Mouse (Mus musculus) layer of hippocampus, postnatal 10 days (tissue): ENCODE data around the gene Tnip2. TPM values are rescaled to one million over a fixed set of nuclear protein-coding genes. Genes with fewer than 3 reads are reported as not detected.

Experiments used
- DNase-seq, 2 experiments: peaks; one replicate each; pipeline ENCODE4 v3.0.0; 2021; ENCODE audit warnings: low spot score in 2 of 2
- total RNA-seq, 2 experiments: library from RNA; stranded (reverse); gene quantifications; 2 replicates each; pipeline ENCODE4 v1.2.3; 2021

The Tnip2 gene
- total RNA-seq, 2 experiments from 2014 or later, result 14.0 to 17.3 TPM

DNA sequence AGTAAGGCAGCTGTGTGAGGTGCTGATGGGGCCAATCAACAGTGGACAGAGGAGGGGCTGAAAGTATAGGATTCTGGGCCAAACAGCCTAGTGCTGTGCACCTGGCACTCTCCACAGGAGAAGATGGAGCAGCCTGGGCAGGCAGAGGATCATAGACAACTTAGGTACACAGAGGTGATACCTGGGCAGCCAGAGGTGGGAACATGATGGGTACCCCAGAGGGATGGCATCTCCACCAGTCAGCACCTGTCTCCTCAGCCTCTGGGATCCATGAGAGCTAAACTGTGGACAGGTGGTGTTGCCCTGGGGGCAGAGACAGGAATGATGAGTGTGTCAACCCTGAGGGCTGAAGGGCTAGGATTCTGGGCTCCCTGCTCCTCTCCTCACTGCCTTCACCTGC lies 10.7 kb upstream of the Tnip2 start:
- no peak for DNase-seq

DNA sequence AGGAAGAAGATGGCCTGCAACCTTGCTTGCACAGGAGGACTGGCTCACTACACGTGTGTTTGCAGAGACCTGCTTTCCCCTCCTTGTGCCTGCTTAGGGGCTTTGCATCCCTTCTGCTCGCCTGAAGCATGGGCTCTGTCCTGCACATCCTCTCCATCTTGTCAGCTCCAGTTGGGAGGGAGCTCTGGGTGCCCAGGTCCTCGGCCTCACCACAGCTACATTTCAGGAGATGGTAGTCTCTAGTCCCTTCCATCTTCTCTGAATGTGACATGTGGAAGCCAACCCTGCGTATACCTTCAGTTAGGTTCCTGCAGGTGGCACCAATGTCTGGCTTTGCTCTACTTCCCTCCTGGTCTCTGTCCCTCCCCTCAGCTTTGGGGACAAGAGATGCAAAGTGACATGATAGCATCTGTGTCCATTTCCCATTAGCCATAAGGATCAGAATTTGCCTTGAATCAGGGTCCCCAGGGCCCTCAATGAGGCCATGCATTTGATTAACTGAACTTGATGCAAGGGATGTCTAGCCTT lies 10.2 kb upstream of the Tnip2 start:
- no peak for DNase-seq

DNA sequence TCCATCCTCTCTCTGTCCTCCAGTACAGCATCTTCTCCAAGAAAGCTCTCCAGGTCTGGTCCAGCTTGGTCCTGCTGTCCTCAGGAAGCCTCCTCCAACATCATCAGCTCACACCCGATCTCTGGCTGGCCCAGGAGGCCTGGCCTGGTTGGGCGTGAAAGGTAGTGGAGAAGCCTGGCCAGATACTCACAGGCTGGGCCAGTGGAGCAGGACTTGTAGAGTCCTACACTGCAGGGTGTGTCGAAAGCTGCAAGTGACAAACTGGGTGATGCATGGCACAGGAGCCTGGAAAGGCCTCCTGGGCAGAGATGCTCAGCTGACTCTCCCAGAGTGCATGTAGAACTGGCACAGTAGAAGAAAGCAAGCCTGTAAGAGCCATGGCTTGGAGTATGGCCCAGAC lies 7.5 kb upstream of the Tnip2 start:
- DNase-seq, result no peak

DNA sequence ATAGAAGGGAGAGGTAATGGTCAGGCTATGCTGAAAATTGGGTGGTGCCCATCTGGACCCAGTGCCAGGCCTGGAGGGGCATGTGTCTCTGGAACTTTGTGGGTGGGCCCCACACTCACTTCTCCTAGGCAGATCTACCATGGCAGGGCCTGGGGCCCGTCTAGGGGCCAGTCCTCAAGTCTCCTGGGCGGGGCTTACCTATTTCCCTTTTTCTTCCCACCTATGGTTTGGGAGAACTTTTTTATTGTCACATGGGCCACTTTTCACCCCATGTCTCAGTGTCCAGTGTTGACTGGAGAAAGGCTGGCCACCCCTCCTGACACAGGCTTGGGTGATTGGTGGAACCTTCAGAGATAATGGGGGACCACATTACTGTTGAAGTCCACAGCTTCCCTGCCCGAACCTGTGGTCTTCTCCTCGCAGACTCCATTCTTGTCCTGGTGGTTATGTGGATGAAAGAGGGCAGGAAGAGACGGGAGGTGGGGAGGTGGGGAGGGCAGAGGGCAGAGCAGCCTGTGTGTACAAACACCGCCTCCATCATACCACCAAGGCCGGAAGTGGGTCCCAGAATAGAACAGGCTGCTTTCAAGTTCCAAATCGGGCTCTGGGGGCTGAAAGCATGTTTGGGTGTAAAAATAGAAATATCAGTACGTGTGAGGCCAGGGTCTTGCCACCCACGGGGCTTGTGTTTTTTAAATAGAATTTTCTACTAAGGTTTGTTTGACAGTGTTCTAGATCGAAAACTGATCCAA lies 6.8 kb upstream of the Tnip2 start:
- DNase-seq, result no peak

DNA sequence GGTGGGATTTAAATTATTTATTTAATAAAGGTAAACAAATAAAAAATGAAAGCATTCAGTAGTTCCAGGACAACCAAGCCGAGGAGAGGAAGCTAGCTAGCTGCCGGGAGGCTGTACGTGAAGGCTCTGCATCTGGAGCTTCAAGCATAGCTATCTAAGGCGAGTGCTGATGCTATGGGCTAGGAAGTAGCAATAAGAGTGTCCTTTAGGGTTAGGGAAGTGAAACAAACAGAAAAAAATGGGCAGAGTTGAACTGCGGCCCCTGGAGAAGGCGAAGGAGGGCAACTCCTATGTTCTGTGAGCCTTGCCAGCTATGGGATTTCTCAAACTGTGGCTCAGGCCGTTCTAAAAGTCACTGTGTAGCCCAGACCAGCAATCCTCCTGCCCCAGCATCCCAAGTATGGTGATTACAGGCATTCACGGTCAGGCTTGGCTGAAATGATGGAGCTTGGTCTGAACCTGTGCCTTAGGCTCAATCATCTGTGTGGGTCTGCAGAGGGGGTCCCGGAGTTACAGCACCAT lies 5.7 kb upstream of the Tnip2 start:
- DNase-seq, result no peak

DNA sequence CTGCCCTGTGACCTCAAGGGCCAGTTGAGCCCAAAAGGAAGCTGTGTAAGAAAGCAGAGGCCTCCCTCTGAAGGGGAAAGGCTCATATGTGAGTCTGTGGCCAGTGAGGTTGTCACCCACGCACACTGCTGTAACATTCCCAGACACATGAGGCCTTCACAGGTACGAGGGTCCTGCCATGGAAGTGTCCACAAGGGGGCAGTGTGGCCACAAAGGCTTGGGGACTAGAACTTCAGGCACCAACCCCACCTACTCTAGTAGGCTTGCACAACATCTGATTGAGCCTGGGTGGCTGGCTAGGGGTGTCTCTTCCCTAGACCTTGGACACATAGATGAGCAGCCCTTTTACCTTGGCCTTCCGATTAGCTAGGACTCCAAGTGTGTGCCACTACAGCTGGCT lies 4.1 kb upstream of the Tnip2 start:
- DNase-seq, result peak; percentile 73 to 77

- no peak for DNase-seq
Observed at GRCm38 (mm10) chr5:34515096-34515495, 1.3 kb upstream of the Tnip2 start.

- DNase-seq, result no peak
Observed at GRCm38 (mm10) chr5:34514218-34514566, 401 bp upstream of the Tnip2 start.

GRCm38 (mm10) chr5:34512486-34512885 lies 1.3 kb downstream of the Tnip2 start:
- DNase-seq, result no peak

DNA sequence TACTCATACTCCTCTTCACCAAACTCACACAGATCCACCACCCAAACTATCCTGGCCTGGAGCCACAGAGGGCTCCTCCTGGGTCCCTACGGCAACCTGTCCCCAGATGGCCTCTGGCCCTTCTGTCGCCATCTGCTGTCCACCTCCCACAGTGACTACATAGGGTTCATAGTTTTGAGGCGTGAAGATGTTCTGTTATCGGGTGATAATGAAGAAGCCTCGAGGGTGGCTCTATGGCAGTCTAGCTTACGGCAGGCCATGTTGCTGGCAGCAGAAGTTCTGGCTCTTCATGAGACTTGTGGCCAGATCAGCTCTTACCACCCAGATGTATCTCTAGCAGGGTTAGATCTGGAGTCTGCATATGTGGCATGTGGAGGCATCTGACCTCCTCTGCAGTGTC lies 11.0 kb downstream of the Tnip2 start:
- no peak for DNase-seq

GRCm38 (mm10) chr5:34502411-34502810 lies 11.4 kb downstream of the Tnip2 start:
- no peak for DNase-seq

DNA sequence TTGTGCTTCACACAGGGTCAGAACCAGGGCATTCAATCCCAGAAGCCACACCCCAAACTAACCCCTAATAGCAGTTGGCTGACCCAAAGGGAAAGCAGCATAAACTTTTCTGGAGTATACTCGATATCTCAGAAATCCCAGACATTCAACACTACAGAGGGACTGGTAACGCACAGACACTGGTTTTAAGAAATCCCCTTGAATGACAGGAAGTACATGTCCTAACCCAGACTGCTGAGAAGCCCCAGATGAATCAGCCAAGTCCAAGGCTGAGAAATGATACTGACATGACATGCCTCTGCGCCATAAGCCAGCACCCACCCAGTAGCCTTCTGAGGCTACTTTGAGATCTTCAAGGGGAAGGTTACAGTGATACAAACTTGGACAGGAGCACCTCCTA lies 12.2 kb downstream of the Tnip2 start:
- no peak for DNase-seq

DNA sequence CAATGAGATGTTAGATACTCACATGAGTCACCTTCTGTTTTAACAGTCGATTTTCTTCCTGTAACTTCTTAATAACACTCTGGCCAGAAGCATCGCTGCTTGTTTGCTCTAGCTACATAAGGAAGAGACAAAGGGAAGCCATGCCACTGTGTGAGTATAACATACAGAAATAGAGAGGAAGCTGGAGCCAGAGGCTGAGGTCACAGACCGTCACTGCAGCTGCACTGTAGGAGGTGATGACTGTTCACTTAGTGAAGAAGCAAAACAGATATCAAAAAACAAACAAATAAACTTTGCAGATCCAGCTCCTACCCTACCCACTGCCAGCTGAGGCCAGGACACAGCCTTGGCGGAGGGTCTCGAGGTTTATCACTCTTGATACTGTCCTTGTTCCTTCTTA lies 12.9 kb downstream of the Tnip2 start:
- DNase-seq, result no peak

DNA sequence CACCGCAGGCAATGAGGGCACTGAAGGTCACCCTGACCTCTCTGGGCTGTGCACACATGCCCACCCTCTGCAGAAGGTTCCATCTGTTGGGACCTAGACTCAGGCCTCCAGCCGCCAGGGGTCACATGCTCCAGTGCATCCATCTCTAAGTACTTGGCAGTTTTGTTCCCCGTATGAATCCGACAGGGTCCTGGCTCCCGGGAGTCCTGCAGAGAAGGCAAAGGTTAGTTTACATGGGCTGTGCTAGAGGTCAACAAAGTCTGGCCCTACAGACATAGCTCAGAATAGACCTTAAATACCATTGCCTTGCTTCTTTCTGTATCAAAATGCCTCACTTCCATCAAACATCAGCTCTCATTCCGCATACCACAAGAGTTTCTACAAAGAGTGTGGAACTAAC lies 17.0 kb downstream of the Tnip2 start:
- DNase-seq, result no peak

- DNase-seq, result no peak
Observed at GRCm38 (mm10) chr5:34489418-34489787, 24.4 kb downstream of the Tnip2 start.

DNA sequence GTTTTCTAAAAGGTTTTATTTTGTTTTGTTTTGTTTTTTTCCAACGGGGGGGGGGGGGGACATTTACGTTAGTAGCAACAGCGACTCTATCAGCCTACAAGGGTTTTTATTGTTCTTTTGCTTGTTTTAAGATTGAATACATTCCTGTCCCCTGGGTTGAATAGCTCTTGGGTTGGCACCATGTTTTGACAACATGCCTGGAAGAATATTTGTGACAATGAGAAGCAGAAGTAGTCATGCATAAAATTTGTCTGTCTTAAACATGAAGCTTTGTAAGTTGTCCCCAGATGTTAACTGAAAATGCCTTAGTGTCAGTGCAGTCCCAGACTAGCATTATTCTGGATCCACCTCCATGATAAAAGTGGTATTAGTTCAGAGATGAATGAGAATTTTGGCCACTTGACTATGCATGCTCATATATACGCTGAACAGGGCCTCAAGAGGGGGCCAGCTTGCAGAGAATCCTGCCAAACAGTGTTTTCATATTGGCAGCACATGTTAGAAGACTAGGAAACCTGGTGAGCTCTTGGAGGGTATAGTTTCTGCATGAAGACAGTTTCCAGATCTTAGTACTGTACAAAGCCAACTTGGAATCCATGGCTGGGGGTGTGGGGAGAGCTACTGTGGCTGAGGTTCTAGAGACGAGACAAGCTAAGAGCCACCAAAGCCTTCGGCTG lies 24.9 kb downstream of the Tnip2 start:
- DNase-seq, result no peak

DNA sequence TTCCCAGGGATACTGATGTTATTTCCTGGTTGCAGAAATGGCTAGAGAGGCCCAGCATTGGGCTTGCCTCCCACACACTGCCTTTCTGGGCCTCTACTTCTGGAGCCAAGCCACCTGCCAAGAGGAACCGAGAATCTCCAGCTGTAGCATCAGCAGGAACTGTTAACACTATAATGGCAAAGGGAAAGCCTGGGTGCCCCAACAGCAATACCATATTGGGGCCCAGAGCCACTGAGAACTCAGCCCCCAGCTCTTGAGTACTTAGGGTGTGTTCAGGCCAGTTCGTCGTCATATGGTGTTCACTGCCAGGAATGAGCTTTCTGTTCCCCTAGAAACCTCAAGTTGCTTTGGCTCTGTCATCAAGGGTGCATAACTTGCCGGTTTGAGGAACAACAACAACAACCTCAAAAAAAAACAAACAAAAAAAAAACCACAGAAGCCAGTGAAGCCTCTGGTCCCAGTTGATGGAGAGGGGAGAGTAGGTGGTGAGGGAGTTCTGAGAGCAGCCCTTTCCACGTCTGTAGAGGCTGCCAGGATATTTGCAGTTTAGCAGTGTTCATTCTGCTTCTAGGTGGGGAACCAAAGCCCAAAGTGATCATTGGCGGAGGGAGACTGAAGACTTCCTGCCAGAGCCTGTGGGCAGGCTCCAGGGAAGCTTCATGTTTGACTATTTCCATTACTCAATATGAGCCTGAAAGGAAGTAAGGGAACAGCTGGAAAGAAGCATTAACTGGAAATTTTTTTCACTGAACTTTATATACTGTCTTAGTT lies 26.3 kb downstream of the Tnip2 start:
- peak; percentile 17 to 27 for DNase-seq

- no peak for DNase-seq
Observed at GRCm38 (mm10) chr5:34485731-34486130, 28.1 kb downstream of the Tnip2 start.

DNA sequence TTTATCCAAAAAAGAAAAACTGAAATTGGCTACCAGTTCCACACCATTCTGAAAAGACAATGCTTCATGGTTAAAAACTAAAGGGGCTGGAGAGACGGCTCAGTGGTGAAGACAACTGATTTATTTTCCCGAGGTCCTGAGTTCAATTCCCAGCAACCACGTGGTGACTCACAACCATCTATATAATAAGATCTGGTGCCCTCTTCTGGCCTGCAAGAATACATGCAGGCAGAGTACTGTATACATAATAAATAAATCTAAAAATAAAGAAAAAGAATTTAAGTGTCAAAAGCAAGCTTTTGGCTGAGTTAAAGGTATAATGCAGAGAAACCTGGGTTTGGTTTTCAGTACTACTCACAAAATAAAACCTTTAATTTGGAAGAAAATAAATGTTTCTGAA lies 32.9 kb downstream of the Tnip2 start:
- no peak for DNase-seq

DNA sequence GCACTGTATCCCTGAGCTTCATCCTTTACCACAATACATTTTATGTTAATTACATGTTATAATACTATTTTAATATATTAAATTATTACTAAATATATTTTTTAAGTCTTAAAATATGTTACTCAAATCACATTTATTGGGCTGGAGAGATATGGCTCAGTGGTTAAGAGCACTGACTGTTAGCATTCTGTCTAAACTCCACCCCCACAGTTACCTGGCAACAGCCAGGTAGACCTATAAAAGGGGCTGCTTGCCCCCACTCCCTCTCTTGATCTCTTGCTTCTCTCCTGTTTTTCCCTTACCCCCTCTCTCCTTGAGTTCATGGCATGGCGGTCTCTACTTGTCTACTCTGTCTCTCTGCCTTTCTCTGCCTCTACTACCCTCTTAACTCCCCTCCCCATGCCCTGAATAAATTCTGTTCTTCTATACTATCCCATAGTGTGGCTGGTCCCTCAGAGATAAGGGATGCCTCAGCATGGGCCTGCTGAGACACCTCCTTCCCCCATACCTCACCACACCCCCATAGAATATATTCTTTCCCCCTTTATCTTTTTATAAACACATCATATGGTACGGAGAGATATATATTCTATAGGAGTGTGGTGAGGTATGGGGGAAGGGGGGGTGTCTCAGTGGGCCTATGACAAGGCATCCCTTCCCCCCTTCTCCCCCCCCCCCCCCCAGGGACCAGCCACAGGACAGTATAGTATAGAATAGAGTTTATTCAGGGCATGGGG lies 45.6 kb downstream of the Tnip2 start:
- no peak for DNase-seq

DNA sequence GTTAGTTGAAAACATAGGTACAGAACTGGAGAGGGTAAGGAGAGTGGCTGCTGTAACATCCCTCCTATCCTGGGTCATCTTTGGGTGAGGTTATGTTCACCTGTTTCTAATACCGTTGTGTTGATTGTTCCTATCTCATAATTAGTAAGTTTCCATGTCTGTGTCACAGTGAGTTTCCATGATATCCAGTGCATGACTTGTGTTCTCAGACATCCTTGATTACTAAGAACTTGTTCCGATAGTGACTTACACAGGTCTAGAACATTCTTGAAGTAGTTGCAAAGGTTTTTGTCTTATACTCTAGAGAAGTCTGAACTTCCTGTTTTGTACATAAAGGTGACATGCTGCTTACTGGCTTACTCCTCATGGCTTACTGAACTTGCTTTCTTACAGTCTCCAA lies 47.1 kb downstream of the Tnip2 start:
- DNase-seq, result no peak
